Mouse (Mus musculus) embryonic facial prominence, embryonic 15.5 days (tissue): ENCODE results near the gene Ryr1. TPM values are rescaled to one million over a fixed set of nuclear protein-coding genes. Genes with fewer than 3 reads are reported as not detected.
A peak's percentile ranks its signal among the peaks of the same experiment; 100 is the strongest.
"Not testable (repeated sequence)": the region's sequence is repeated elsewhere in the genome, so short reads cannot be mapped to it uniquely, and the experiment has no call there.

Source experiments
- ATAC-seq: fragments of 200-750 bp; cut with Nextera tagmentation; 2 replicates; pipeline ENCODE4 v1.8.0; 2017; ENCODE audit warnings: low read depth, moderate TSS enrichment; ENCODE audit not compliant: insufficient number of reproducible peaks, low FRiP score, low TSS enrichment
- H3K27ac ChIP-seq: fragments of 300-500 bp; sonication (generic); replicated peaks from 2 replicates; pipeline ENCODE4 v1.5.1; 2015; ENCODE audit warnings: mild to moderate bottlenecking, inconsistent platforms
- H3K27me3 ChIP-seq: fragments of 300-500 bp; sonication (generic); 2 replicates; pipeline ENCODE4 v1.6.1; 2015; ENCODE audit warnings: inconsistent platforms
- H3K36me3 ChIP-seq: fragments of 300-500 bp; sonication (generic); 2 replicates; pipeline ENCODE4 v1.6.1; 2015; ENCODE audit warnings: mild to moderate bottlenecking, inconsistent platforms
- H3K4me1 ChIP-seq: fragments of 300-500 bp; sonication (generic); 2 replicates; pipeline ENCODE4 v1.6.1; 2015; ENCODE audit warnings: inconsistent platforms
- H3K4me2 ChIP-seq: fragments of 300-500 bp; sonication (generic); replicated peaks from 2 replicates; pipeline ENCODE4 v1.6.1; 2015; ENCODE audit warnings: mild to moderate bottlenecking, inconsistent platforms
- H3K4me3 ChIP-seq: fragments of 300-500 bp; sonication (generic); replicated peaks from 2 replicates; pipeline ENCODE4 v1.5.1; 2015; ENCODE audit warnings: mild to moderate bottlenecking, inconsistent platforms
- H3K9ac ChIP-seq: fragments of 300-500 bp; sonication (generic); 2 replicates; pipeline ENCODE4 v1.6.1; 2015; ENCODE audit warnings: inconsistent platforms
- H3K9me3 ChIP-seq: fragments of 300-500 bp; sonication (generic); replicated peaks from 2 replicates; pipeline ENCODE4 v1.6.1; 2016; ENCODE audit warnings: inconsistent platforms
- WGBS: fragments of 180-500 bp; shearing (Covaris S2); methylation state at CpG from one replicate; pipeline ENCODE4 v1.1.7; 2015; 5-methylcytosine and 5-hydroxymethylcytosine counted together
- polyA plus RNA-seq: library from polyadenylated mRNA; unstranded; fragments of >200 nt; fragmentation: Nextera tagmentation; extraction: Ambion mirVana; gene quantifications from 2 replicates; pipeline ENCODE4 v1.2.1, GENCODE M21; 2015

Gene Ryr1
- polyA plus RNA-seq, 1 experiment from 2014 or later, result 8.0 TPM

DNA sequence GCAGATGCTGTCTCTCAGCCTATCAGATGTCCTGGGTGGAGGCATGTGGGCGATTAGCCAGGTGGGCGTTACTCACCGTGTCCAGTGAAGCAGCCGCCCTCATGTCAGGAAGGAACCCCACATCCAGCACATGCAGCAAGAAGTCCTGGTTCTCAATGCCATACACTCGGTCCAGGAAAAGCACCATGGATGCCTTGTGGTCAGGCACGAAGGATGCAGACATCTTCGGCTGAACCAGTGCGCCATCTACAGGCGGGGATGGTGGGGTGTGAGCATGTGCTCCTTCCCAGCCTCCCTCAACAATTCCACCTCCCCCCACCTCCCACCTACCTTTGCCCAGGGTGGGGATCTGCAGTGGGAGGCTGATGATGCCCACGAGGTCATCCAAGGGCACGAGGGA lies 52.3 kb downstream of the Ryr1 start:
- no peak overlapping the region for H3K27ac ChIP-seq
- 51% methylated on average over 11 of the region's 11 CpGs for WGBS
- H3K9ac ChIP-seq, result no peak overlapping the region

DNA sequence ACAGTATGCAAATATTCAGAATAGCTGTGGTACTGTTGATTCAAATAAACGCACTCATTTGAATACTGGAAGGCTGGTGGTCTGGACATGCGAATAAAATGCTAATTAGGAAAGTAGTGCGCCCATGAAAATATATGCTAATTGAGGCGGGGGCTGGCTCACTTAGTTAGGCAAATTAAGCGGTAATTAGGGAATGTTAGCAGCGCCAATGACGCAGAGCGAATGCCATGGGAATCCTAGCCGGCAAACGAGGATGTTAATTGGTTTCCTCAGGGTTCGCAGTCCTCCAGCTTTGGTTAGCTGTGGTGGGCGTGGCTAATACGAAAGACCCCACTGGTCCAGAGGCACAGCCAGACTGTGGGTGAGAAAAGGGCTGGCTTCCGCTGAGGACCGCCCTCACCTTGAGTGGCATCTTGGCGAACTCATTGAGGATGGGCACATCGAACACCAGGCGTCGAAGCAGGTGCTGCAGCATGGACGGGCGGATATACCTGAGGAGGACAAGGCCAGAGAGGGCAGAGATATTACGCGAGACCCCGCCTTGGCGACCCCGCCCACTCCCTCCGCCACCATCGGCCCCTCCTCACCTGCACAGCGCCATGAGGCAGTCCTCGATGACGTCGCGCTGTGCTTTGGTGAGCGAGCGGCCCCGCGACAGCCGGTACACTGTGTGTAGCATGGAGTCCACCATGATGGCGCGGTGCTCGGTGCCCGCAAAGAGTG lies 53.6 kb downstream of the Ryr1 start:
- no peak overlapping the region for H3K27ac ChIP-seq
- 12% methylated on average over 42 of the region's 42 CpGs for WGBS
- H3K36me3 ChIP-seq, result no peaks in the 10 kb centered on the region
- no peak overlapping the region for H3K9ac ChIP-seq
- H3K4me2 ChIP-seq, result peak overlapping the region; percentile 61
- no peaks in the 10 kb centered on the region for H3K9me3 ChIP-seq
- peaks cover 7% of the 10 kb centered on the region for H3K4me1 ChIP-seq
- peaks cover 5% of the 10 kb centered on the region for H3K27me3 ChIP-seq
- no peak; the same call in 1 of the 2 replicates for ATAC-seq
- peak overlapping the region; percentile 35 for H3K4me3 ChIP-seq

More for the DNA sequence above, 52.3 kb downstream of the Ryr1 start:
- no peak for ATAC-seq
- Histone ChIP-seq H3K27me3 (peaks cover 5% of the 10 kb centered on the region), H3K4me3 (no peak overlapping the region), H3K36me3 (no peaks in the 10 kb centered on the region), H3K9me3 (no peaks in the 10 kb centered on the region), H3K4me2 (no peak overlapping the region), H3K4me1 (peaks cover 7% of the 10 kb centered on the region)

DNA sequence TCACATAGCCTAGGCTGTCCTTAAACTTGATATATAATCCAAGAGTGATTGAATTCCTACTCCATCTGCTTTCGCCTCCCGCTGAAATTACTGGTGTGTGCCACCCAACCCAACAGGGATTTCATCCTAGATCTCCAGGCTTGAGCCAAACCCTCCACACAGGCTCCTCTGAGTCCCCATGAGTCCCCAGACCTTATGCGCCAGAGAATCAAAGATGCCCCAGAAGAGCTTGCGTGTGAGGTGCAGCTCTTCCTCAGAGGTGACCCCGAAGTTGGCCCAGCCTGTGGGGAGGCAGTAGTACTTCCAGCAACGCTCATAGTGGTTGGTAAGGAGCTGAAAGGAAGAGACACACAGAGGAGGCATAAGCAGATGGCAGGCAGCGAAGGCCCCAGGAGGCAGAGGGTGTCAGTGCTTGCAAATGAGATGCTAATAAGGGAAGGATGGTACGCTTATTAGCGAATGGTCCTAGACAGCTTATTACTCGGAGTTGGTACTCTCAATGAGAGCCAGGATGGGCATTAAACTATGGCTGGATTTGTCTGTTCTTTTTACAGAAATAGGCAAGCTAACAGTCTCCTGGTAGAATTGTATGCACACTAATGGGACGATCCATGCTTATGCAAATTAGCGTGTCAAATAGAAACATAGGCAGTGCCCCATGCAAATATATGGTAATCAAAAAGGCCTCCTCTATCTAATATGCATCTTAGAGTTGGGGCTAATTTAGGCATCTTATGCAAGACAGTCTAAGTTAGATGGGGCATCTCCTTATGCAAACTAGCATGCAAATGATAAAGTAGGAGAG lies 54.4 kb downstream of the Ryr1 start:
- no peak overlapping the region for H3K4me3 ChIP-seq
- peaks cover 5% of the 10 kb centered on the region for H3K27me3 ChIP-seq
- peaks cover 7% of the 10 kb centered on the region for H3K4me1 ChIP-seq
- no peak for ATAC-seq
- no peak overlapping the region for H3K9ac ChIP-seq
- 67% methylated on average over 12 of the region's 12 CpGs for WGBS
- no peaks in the 10 kb centered on the region for H3K36me3 ChIP-seq
- no peaks in the 10 kb centered on the region for H3K9me3 ChIP-seq
- no peak overlapping the region for H3K27ac ChIP-seq
- H3K4me2 ChIP-seq, result no peak overlapping the region

DNA sequence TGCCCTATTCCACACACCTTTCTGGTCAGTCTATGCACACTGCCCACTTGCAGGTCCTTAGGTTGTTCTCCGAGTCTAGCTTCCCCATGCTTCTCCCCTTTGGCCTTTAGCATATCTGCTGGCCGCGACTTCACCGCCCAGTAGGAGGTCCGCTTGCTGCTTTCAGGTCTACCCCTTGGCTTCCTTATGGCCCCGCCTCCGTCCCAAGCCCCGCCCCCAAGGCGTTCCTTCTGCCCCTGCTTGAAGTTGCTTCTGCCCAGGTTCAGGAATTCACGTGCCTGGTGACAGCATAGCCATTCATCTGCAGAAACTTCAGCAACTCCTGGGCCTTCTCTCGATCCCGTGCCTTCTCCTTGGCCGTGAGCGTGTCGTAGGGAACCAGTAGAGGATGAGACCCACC lies 57.2 kb downstream of the Ryr1 start:
- no peak for ATAC-seq
- Histone ChIP-seq H3K4me1 (peaks cover 7% of the 10 kb centered on the region), H3K9me3 (no peaks in the 10 kb centered on the region), H3K27me3 (peaks cover 5% of the 10 kb centered on the region), H3K4me3 (no peak overlapping the region), H3K4me2 (no peak overlapping the region), H3K27ac (no peak overlapping the region), H3K36me3 (no peaks in the 10 kb centered on the region), H3K9ac (no peak overlapping the region)
- WGBS, result 14% methylated on average over 15 of the region's 15 CpGs

DNA sequence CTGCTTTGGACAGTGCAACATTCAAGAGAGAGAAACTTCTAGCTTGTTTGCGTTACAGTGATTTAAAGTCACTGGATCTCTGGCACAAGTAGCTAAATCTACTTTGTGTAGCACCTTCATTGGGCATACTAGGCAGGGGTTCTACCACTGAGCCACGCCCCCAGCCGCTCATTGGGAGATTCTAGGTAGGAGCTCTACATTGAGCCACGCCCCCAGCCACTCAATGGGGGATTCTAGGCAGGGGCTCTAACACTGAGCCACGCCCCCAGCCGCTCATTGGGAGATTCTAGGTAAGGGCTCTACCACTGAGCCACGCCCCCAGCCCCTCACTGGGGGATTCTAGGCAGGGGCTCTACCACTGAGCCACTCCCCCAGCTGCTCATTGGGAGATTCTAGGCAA lies 61.5 kb downstream of the Ryr1 start:
- H3K27ac ChIP-seq, H3K36me3 ChIP-seq, H3K4me1 ChIP-seq, H3K4me3 ChIP-seq, H3K4me2 ChIP-seq, H3K27me3 ChIP-seq, H3K9ac ChIP-seq, H3K9me3 ChIP-seq, ATAC-seq: not testable (repeated sequence)
- 71% methylated on average over 7 of the region's 7 CpGs for WGBS

DNA sequence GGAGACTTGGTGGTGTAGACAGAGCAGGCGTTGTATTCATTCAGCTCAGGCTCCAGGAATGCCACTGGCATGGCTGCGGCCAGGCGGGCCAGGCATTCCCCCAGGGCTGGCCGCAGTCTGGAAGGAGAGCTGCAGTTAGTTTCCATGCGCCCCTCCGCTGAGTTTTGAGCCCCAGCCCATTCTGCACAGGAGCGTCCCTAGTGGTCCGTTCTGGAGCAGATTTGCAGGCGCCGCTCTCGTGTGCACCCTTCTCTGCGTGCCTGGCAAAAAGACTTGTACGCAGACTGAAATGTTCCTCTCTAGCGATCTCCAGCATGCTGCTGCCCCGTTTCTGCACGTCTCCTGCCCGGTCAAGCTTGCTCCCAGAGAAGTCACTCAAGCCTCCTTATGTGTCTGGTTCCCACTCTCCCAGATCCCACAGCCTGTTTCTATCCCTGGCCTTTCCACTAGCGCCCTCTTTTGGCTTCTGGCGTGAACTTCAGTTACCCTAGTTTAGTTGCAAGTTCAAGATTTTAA lies 63.4 kb downstream of the Ryr1 start:
- 0 out of 2 replicates have a peak overlapping the region, but pooled peaks have one; percentile 3 for H3K4me3 ChIP-seq
- H3K4me2 ChIP-seq, result peak overlapping the region; percentile 31; the same call in 1 of the 2 replicates
- no peaks in the 10 kb centered on the region for H3K27me3 ChIP-seq
- H3K9me3 ChIP-seq, result no peaks in the 10 kb centered on the region
- H3K9ac ChIP-seq, result no peak overlapping the region
- H3K36me3 ChIP-seq, result no peaks in the 10 kb centered on the region
- peak; percentile 58; the same call in 1 of the 2 replicates for ATAC-seq
- 9% methylated on average over 19 of the region's 19 CpGs for WGBS
- no peak overlapping the region for H3K27ac ChIP-seq
- H3K4me1 ChIP-seq, result 0 out of 2 replicates have a peak, but pooled peaks cover 6% of the 10 kb centered on the region

DNA sequence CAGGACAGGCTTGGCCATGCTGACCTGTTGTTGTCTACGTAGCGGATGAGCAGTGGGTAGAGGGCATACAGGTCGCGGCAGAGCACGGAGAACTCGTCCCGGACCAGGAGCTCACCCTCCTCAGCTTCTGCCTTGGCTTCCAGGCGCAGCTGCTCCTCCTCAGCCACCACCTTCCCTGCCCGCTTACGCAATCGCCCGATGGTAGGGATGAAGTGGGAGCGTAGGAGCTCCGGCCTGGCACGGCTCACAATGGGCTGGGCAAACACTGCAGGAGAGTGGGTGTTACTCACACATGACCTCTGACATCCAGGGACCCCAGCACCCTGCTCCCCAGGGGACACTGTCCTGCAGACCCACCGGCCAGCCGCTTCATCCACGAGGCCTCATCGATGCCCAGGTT lies 65.5 kb downstream of the Ryr1 start:
- no peak for ATAC-seq
- no peaks in the 10 kb centered on the region for H3K9me3 ChIP-seq
- H3K4me1 ChIP-seq, result 0 out of 2 replicates have a peak, but pooled peaks cover 6% of the 10 kb centered on the region
- 83% methylated on average over 19 of the region's 19 CpGs for whole genome bisulfite sequencing
- H3K4me2 ChIP-seq, result no peak overlapping the region
- H3K27me3 ChIP-seq, result no peaks in the 10 kb centered on the region
- no peak overlapping the region for H3K27ac ChIP-seq
- no peaks in the 10 kb centered on the region for H3K36me3 ChIP-seq
- H3K9ac ChIP-seq, result no peak overlapping the region
- H3K4me3 ChIP-seq, result no peak overlapping the region

DNA sequence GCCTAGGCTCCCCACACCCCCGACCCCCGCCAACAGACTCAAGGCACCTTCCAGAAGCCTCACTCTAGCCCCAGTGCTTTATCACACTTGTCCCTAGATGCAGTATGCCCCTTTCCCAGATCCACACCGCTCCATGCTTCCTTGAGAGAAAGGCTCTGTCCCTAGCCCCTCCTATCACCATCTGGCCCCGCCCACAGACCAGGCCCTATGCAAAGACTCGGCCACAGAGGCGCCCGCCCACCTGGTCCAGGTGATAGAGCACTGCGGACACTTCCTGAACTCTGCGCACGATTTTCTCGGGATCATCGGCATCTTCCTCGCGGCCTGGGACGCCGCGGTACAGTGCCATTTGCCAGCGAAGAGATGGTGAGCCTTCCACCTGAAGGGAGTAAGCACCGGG lies 72.2 kb downstream of the Ryr1 start:
- peaks cover 22% of the 10 kb centered on the region for H3K27me3 ChIP-seq
- ATAC-seq, result no peak
- 7% methylated on average over 19 of the region's 19 CpGs for WGBS

DNA sequence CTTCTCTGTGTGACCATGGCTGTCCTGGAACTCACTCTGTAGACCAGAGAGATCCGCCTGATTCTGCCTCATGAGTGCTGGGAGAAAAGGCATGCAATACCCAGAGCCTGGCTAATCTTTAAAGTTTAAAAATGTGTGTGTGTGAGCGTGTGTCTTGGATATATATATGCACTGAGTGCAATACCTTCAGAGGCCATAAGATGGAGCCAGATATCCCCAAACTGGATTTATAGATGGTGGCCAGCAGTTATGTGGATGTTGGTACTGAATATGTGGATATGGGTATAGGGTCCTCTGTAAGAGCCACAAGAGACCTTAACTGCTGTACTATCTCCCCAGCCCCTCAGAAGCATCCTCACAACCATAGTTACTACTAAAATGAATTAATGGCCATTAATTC lies 74.2 kb downstream of the Ryr1 start:
- H3K27ac ChIP-seq, result no peak overlapping the region
- no peak overlapping the region for H3K9ac ChIP-seq
- H3K27me3 ChIP-seq, result peaks cover 22% of the 10 kb centered on the region
- H3K36me3 ChIP-seq, result no peaks in the 10 kb centered on the region
- no peaks in the 10 kb centered on the region for H3K9me3 ChIP-seq
- no peak overlapping the region for H3K4me2 ChIP-seq
- 48% methylated on average over 2 of the region's 2 CpGs for WGBS
- ATAC-seq, result no peak
- H3K4me1 ChIP-seq, result 0 out of 2 replicates have a peak, but pooled peaks cover 6% of the 10 kb centered on the region
- H3K4me3 ChIP-seq, result no peak overlapping the region

More for the DNA sequence above, 72.2 kb downstream of the Ryr1 start:
- Histone ChIP-seq H3K9ac (no peak overlapping the region), H3K27ac (no peak overlapping the region), H3K36me3 (no peaks in the 10 kb centered on the region), H3K9me3 (no peaks in the 10 kb centered on the region), H3K4me2 (peak overlapping the region; percentile 36), H3K4me3 (peak overlapping the region; percentile 24), H3K4me1 (0 out of 2 replicates have a peak, but pooled peaks cover 6% of the 10 kb centered on the region)

DNA sequence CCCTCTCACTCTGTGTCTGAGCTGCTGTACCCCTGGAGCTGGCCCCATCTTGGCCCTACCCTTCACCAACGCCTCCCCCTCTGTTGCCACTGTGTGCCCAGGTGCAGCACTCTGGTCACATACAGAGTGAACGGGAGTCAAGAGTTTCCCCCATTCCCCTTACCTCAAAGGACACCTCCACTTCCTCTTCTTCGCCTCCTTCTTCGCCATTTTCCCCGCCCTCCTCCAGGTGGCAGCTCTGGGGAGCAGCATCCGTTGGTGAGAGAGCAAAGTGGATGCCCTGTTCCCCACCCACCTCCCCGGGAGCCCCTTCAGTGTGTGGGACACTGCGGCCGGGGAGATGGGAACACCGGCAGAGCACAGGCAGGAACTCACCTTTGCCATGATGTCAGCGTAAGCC lies 76.4 kb downstream of the Ryr1 start:
- Histone ChIP-seq H3K27me3 (peaks cover 18% of the 10 kb centered on the region), H3K36me3 (no peaks in the 10 kb centered on the region)

DNA sequence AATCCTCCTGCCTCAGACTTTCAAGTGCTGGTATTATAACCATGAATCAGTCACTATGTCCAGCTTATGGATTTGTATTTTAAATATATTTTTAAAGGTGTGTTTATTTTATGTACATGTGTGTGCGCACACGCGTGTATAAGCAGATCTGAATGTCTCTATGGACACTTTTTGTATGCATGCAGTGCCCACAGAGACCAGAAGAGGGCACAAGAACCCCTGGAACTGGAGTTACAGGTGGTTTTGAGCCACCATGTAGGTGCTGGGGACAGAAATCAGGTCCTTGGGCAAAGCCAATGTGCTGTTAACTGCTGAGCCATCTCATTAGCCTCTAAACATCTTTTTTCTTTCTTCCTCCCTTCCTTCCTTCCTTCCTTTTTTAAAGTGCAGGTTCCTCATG lies 76.9 kb downstream of the Ryr1 start:
- ATAC-seq, result no peak
- Histone ChIP-seq H3K27ac (no peak overlapping the region), H3K4me1 (peaks cover 20% of the 10 kb centered on the region), H3K27me3 (peaks cover 13% of the 10 kb centered on the region), H3K9me3 (no peaks in the 10 kb centered on the region), H3K36me3 (no peaks in the 10 kb centered on the region), H3K9ac (no peak overlapping the region), H3K4me2 (no peak overlapping the region), H3K4me3 (no peak overlapping the region)
- WGBS, result 86% methylated on average over 3 of the region's 3 CpGs

More for the DNA sequence above, 76.4 kb downstream of the Ryr1 start:
- Histone ChIP-seq H3K4me2 (no peak overlapping the region), H3K9ac (no peak overlapping the region), H3K27ac (no peak overlapping the region), H3K9me3 (no peaks in the 10 kb centered on the region), H3K4me1 (peaks cover 16% of the 10 kb centered on the region), H3K4me3 (no peak overlapping the region)
- no peak for ATAC-seq
- 82% methylated on average over 11 of the region's 11 CpGs for whole genome bisulfite sequencing
